Mouse (Mus musculus): ENCODE data around the gene Cnppd1.

Gene Cnppd1

DNA sequence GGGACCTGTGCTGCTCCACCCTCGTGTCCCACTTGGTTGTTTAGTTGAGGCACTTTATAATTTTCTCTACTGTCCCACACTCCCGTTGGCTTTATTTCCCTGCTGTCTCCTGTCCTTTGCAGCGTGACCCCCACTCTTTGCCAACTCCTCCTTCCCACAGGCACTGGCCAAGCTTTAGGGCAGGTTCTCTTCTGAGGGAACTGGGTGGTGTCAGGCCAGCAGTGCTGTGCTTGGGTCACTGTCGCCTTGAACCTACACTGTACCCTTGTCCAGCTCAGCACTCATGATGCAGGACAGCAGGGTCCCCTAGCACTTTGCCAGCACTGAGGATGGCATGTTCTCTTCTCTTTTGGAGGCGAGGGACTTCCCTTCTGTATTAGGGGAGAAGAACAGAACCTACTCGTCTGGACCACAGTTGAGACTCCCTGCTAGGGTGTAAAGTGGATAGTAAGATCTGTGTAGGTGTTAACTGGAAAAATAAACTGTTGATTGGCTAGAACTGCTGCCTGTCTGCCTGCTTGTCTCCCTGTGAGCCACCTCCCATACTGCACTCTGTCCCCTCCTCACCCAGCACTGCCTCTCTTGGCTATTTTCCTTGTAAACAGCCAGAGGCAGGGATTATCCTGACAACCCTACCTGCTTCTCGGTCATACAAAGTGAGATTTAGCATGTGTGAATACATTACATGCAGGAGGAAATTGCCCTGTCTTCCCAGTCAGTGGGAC lies 5.1 kb upstream of the Cnppd1 start:
- no peak for DNase-seq (ENCODE audit: low read depth, low spot score)

DNA sequence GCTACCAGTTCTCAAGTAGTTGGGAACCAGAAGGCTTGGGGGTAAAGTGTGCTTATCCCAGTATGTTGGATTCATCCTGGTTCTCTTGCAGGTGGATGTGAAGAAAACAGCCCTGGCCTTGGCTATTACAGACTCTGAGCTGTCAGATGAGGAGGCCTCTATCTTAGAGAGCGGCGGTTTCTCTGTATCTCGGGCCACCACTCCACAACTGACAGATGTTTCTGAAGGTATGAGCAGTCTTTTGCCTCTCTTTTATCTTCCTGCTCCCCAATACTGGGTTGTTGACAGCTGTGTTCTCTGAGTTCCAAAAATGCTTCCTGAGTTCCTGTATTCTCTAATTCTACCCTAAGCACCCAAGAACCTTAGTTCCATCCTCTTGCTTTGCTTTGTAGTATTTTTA lies 3.1 kb upstream of the Cnppd1 start:
- DNase-seq (ENCODE audit: low read depth, low spot score): no peak

DNA sequence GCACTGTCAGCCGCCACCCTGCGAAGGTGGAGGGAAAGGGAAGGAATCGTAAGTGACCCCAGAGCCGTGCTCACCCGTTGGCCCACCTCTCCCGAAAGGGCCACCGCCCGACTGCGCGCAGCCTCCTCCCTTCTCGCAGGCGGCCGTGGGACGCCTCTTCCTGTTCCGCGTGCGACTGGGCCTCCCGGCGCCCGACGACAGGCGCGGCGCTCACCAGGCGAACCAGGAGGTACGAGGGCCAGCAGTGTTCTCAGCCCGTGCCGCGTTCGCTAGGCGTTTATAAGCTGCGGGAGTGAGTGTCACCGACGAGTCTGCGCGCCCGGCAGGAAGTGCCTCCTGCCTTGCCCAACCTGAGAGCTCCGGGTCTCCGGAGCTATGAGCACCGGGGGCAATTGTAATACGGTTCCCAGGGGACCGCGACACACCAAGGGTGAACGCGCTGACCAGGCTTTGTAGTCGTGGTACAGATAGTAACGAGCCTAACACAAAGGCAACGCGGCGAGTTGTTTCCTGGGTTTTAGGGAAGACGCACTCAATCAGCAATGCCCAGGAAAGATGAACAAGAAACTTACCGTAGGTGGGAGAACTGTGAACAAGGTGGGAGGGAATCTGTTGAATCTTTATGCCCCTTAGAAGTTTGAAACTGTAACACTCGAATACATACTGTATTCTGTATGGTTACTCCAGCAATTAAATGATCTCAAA lies 873 bp downstream of the Cnppd1 start:
- no peak for DNase-seq (ENCODE audit: low read depth, low spot score)

DNA sequence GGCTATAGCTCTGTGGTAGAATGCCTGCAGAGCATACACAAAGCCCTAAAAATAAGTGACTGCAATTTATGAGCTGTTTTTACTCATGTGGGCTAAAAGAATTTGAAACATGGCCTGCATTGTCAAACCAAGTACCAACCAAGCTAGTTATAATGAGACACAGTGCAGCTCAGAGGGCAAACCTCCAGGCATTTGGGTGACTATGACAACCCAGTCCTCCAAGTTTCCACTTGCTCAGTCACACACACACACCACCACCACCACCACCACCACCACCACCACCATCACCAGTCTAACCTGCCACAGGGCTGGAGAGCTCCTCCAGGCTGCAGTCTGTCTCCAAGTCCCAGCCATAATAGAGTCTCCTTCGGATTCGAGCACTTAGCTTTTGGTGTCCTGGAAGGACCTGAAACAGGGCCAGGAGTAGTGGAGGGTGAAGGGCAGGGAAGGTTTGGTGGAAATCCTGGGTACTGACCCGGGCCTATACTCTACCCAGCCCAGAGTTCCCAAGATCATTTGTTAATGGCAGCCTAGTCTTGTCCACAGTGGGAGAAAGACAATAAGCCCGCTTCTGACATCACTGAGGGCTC lies 1.8 kb downstream of the Cnppd1 start:
- DNase-seq (ENCODE audit: low read depth, low spot score): no peak

DNA sequence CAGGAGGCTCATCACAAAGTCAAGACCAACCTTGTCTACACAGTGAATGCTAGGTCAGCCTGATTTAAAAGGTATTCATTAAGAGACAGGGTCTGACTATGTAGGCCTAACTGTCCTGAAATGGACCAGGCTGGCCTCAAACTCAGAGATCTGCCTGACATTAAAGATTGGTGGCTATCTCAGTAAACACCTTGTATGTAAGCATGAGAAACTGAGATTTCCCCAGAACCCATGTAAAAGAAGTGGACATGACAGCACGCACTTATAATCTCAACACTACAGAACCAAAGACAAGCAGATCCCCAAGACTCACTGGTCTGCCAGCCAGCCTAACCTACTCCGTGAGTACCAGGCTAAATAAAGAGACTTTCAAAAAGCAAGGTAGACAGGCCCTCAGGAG lies 4.1 kb downstream of the Cnppd1 start:
- DNase-seq (ENCODE audit: low read depth, low spot score): no peak

DNA sequence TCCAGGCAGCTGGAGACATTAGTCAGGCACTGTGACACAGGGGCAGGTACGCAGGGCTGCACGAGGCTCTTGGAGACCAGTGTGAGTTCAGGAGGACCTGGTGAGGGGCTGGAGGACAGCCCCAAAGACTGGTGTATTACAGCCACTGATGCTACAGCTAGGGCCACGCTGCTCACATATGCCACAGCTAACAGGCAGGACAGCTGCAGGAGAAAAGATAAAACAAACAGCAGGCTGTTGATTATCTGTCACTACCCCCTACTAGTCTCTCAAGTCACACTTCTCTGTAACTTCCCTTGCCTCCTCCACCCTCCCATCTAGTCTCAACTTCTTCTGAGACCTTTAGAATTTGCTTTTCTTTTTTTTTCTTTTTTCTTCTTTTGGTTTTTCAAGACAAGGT lies 5.8 kb downstream of the Cnppd1 start:
- DNase-seq (ENCODE audit: low read depth, low spot score): no peak

DNA sequence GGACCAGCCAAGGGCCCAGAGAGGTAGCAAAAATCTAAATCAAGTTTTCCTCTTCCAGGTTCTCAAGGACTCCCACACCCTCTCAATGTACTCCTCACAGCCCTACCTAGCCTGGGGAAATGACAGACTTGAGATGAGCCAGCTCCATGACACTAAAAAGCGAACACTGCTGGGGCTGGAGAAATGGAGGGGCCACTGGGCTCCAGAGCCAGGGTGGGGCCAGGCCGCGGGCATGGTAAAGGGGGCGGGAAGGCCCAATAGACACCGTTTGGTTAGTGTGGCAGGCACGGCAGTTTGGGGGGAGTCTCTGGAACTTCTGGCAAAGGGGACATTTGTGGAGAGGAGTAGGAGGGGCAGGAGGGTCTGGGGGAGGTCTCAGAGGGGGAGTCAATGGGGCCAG lies 6.2 kb downstream of the Cnppd1 start:
- DNase-seq (ENCODE audit: low read depth, low spot score): no peak

DNA sequence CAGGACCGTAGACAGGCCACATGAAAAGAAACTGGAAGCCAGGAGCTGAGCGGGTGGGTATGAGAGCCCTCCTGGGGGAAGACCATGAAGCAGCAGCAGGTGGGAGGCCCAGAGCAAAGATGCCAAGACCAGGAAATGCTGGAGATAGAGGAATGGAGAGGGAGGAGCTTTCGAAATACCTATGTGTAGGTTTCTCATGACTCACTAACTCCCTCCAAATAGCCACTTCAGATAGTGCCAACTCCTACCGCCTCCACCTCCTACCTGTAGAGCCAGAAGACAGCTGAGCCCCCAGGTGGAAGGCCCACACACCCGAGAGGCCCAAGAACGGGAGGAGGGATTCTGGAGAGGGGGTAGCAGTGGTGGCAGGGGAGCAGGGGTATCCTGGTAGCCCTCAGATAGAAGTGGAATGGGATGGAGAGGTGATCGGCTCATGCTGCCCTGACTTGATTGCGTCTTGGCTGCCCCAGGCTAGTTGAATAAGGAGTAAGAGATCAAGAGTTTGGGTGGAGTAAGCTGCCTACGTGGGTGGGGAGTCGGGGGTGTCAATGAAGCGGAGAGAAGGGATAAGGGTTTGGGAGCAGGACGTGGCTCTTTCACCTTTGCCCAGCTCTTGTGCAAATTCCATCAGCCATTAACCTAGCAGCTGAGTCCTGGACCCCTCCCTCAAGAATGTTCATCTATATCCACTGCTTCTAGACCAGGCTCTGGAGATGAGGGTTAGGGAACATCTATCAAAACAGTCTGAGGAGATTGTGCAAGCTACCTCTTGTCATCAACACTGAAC lies 8.9 kb downstream of the Cnppd1 start, which contains the start of gene Slc23a3:
Slc23a3 (minus strand) TSS at position 470 of the 787 bp plus-strand sequence.
- no peak for DNase-seq (ENCODE audit: low read depth, low spot score)

DNA sequence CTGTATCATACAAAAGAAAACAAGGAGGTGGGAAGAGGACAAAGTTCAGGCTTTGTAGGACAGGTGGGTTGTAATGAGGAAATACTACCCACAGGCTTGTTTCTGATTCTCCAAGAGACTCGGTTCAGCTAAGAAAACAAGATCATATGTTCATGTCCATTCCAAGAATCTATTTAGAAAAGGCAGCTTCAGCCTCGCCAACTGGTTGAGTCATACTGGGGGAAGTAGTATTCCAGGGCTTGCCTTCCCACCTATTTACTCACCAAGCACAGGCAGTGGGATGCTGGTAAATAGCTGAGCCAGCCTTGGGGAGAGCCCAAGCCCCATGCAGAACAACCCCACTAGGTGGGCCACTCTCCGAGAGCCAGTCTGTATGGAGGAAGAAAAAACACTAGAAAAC lies 13.9 kb downstream of the Cnppd1 start:
- DNase-seq (ENCODE audit: low read depth, low spot score): no peak

DNA sequence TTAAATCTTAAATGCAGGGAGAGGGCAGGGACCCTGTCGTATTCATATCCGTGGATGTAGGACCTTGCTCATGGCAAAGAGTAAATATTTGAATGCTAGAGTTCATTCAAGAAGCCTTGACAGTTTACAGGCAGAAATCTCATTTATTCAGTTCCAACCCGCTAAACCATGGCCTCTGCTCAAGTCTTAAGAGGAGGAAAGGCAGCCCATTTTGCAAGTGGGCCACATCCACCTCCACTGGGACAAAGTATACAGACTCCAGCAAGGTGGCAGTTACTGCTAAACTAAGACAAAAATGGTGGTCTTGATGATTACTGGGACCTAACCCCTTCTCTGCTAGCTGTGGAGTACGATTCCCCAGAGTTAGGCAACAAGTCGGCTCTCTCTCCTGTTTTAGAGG lies 17.1 kb downstream of the Cnppd1 start:
- no peak for DNase-seq (ENCODE audit: low read depth, low spot score)

DNA sequence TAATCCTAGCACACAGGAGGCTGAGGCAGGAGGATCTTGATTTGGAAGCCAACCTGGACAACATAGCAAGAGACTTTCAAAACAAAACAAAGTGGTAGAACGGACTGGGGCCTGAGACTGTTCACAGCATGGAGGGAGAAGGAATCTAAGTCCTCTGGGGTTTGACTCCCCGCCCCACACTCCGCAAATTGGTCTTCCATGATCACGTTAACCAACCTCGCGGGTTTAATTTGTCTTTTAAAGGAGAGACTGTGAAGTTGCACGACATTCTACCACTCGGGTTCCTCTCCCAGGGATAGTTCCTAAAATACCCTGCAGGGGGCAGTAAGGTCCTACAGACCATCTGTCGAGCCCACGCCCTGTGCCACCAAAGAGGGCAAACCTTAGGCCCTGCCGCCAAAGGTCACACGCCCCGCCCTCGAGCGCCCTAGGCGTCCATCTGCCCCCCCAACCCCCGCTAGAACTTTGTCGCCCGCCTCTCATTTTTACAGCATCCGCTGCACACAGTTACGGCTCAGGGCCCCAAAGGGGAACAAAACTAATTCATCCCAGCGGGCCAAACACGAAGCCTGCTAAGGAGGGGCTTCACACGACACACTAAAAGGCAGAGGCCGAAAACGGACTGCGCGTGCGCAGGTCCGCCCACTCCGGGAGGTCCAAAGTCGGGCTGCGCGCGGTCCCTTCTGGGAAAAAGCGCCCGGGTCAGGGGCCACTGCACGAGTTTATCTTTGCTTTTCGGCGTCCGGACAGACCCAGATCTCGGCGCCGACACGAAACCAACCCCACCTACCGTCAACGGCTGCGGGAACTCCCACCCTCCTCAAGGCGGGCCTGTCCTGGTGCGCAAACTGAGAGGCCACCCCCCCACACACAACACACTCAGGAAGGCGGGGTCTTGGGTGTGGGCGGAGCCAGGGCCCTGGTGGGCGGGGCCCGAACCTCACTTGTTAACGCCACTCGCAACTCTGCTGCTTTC lies 17.9 kb downstream of the Cnppd1 start, which contains the start of gene Nhej1:
Nhej1 (minus strand) TSS at position 855 of the 976 bp plus-strand sequence.
- DNase-seq (ENCODE audit: low read depth, low spot score): peak; percentile 88

DNA sequence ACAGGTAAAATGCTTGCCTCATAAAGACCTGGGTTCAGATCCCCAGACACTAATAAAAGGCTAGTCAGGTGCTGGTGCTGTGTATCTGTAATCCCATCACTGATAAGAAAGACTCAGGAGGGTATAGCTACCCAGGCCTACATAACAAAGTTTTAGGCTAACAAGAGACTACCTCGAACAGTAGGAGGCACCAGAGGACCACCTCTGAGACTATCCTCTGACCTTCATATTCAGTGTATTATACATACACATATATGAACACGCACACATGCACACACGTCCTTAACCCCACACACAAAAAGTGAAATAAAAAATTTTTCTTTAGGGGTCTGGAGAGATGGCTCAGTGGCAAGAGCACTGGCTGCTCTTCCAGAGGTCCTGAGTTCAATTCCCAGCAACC lies 20.3 kb downstream of the Cnppd1 start:
- no peak for DNase-seq (ENCODE audit: low read depth, low spot score)
